Mouse (Mus musculus) spleen, adult 2 months (tissue): ENCODE measurements at regions not wholly inside any gene's neighbourhood (a gene's known extent, or its start where the extent isn't known, plus 50 kb on each side); places are given as distances from the start of the nearest gene placed in this dataset.

Experiments used
- DNase-seq, 2 experiments: peaks; one replicate each; pipeline versions ENCODE4 v3.0.0 to v3.0.0-alpha.2; 2012 to 2021; ENCODE audit warnings: low spot score in 2 of 2, low read depth in 1 of 2
- H3K27ac ChIP-seq: fragments of 200-500 bp; 2 replicates; pipeline ENCODE4 v1.5.1; 2012; ENCODE audit warnings: low read length, inconsistent platforms; ENCODE audit not compliant: insufficient read depth
- H3K27me3 ChIP-seq: fragments of 200-500 bp; 2 replicates; pipeline ENCODE4 v1.6.1; 2012; ENCODE audit warnings: mild to moderate bottlenecking, moderate library complexity, low read length, inconsistent platforms; ENCODE audit not compliant: control insufficient read depth, insufficient read depth
- H3K36me3 ChIP-seq: fragments of 200-500 bp; 2 replicates; pipeline ENCODE4 v1.6.1; 2012; ENCODE audit warnings: mild to moderate bottlenecking, low read length, inconsistent platforms; ENCODE audit not compliant: control insufficient read depth, insufficient read depth
- H3K4me1 ChIP-seq: fragments of 200-500 bp; 2 replicates; pipeline ENCODE4 v1.6.1; 2011; ENCODE audit warnings: inconsistent platforms; ENCODE audit not compliant: control insufficient read depth, insufficient read depth, insufficient read length
- H3K4me3 ChIP-seq: fragments of 200-500 bp; 2 replicates; pipeline ENCODE4 v1.5.1; 2011; ENCODE audit warnings: mild to moderate bottlenecking, inconsistent platforms; ENCODE audit not compliant: insufficient read depth, insufficient read length; ENCODE audit errors: extremely low read depth
- CTCF ChIP-seq: fragments of 200-500 bp; IDR thresholded peaks from 2 replicates; pipeline ENCODE4 v1.5.1; 2011; ENCODE audit warnings: mild to moderate bottlenecking, inconsistent platforms; ENCODE audit not compliant: insufficient read depth, insufficient read length, insufficient replicate concordance; ENCODE audit errors: extremely low read depth
- POLR2A ChIP-seq: fragments of 200-500 bp; IDR thresholded peaks from 2 replicates; pipeline ENCODE4 v1.6.1; 2011; ENCODE audit warnings: low read depth, low read length, inconsistent platforms
- WGBS: fragments of 180-500 bp; shearing (Covaris S2); methylation state at CpG from one replicate; pipeline ENCODE4 v1.1.7; 2018; 5-methylcytosine and 5-hydroxymethylcytosine counted together

- H3K27me3 ChIP-seq, result no peaks in the 10 kb centered on the region
- no peak overlapping the region for H3K27ac ChIP-seq
- no peaks in the 10 kb centered on the region for H3K36me3 ChIP-seq
- no peak for TF ChIP-seq POLR2A
- no peak for TF ChIP-seq CTCF
- peak; percentile 13 to 33 for DNase-seq
- 54% methylated on average over 7 of the region's 7 CpGs for WGBS
- H3K4me3 ChIP-seq, result no peak overlapping the region
- H3K4me1 ChIP-seq, result peaks cover 2% of the 10 kb centered on the region; the same call in 1 of the 2 replicates
These were observed 319.3 kb downstream of the H2al1j start for GRCm38 (mm10) chrX:11646681-11647526.

- no peak overlapping the region for H3K4me3 ChIP-seq
- 62% methylated on average over 1 of the region's 1 CpGs for WGBS
- no peak overlapping the region for H3K27ac ChIP-seq
- DNase-seq, result no peak
- H3K4me1 ChIP-seq, result peaks cover 2% of the 10 kb centered on the region; the same call in 1 of the 2 replicates
- no peaks in the 10 kb centered on the region for H3K36me3 ChIP-seq
- H3K27me3 ChIP-seq, result no peaks in the 10 kb centered on the region
- TF ChIP-seq POLR2A (no peak), CTCF (no peak)
These were observed 319.9 kb downstream of the H2al1j start for GRCm38 (mm10) chrX:11647527-11647836.

DNA sequence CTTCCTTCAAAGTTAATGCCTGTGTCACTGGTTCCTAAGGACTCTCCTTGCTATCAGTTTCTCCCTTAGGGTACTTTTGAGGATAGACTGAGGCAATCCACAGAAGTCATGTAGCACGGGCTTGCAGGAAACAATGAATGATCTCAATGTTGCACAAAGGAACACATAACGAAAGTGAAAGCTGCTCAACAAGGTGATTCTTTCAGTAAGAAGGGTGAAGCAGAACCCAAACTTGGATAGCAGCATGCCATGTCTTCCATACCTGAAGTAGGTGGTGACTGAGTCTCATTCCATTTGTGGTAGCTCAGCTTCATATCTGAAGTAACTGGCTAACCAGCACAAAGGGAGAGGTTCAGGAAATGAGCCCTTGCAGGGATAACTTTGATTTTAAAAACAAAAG, 325.7 kb downstream of the H2al1j start:
- TF ChIP-seq CTCF (no peak), POLR2A (no peak)

DNA sequence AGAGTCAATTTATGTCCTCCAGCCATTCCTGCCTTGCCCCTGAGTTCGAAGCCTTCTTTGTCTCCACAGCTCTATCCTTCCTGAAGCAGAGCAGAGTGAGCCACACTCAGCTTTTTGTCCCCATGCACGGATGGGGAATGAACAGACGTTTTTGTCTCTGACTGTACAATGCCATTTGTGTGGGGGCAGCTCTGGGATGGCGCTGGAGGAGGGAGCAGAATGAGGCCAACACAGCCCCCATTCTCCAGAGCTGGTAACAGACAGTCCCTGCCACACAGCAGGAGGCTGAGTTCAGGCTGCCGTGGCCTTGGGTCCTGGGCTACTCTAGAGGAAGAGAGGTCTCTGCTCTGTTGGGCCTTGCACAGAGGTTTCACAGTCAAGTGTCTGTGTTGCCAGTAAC, 327.4 kb downstream of the H2al1j start:
- no peaks in the 10 kb centered on the region; the same call in 1 of the 2 replicates for H3K4me1 ChIP-seq
- TF ChIP-seq POLR2A, result no peak
- no peak for TF ChIP-seq CTCF
- H3K36me3 ChIP-seq, result no peaks in the 10 kb centered on the region
- DNase-seq, result no peak
- no peaks in the 10 kb centered on the region for H3K27me3 ChIP-seq
- 88% methylated on average over 5 of the region's 5 CpGs for WGBS
- H3K4me3 ChIP-seq, result no peak overlapping the region
- H3K27ac ChIP-seq, result no peak overlapping the region

More for the DNA sequence above, 325.7 kb downstream of the H2al1j start:
- no peak overlapping the region for H3K4me3 ChIP-seq
- no peaks in the 10 kb centered on the region for H3K36me3 ChIP-seq
- no peak overlapping the region for H3K27ac ChIP-seq
- DNase-seq, result no peak
- H3K27me3 ChIP-seq, result no peaks in the 10 kb centered on the region
- WGBS, result 52% methylated on average over 2 of the region's 2 CpGs
- H3K4me1 ChIP-seq, result no peaks in the 10 kb centered on the region; the same call in 1 of the 2 replicates

DNA sequence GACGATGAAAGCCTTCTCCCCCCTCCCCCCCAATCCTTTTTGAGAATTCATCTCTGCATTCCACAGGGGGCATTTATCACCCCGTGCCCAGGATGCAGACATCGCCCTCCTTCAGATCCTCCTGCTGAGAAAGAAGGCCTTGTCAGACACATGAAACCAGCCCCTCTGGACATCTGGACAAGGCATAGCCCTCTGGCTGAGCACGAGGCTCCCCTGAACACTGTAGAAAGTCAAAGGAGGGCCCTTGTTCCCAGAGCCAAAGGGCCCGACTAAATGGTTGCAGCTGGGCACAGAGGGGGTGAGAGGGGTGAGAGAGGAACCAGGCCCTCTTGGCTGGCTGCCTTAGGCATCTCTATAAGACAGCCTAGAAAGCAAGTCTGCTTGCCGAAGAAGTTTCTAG, 327.8 kb downstream of the H2al1j start:
- no peaks in the 10 kb centered on the region for H3K27me3 ChIP-seq
- DNase-seq, result no peak
- no peaks in the 10 kb centered on the region; the same call in 1 of the 2 replicates for H3K4me1 ChIP-seq
- WGBS, result 74% methylated on average over 6 of the region's 6 CpGs
- H3K4me3 ChIP-seq, result no peak overlapping the region
- no peak overlapping the region for H3K27ac ChIP-seq
- H3K36me3 ChIP-seq, result no peaks in the 10 kb centered on the region
- TF ChIP-seq POLR2A (no peak), CTCF (no peak)

DNA sequence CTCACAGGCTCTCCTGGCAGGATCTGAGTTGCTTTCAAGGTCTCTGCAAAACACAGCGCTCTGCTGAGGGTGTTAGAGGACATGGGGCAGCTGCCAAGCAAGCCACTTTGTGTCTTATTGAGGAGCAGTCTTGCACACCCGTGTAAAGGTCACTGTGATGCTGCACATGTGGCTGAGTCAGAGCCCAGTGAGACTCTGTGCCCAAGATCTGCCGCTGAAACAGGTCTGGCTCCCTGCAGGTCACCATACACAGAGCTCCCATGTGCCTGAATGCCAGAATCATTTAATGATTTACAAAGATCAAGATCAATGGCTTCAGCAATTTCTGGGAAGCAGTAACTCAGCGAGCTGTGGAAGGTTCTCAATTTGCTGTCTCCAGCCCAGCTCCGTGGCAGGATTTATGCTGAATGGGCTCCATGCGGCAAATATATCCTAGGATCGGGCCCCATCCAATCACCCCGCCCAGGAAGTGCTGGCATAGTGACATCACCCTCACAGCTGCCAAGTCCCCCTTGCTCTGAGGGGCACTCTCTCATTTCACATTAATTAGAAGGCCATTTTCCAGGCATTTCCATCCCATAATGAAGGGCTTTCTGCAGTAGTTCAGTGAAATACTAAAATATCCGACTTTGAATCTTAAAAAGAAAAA, 330.1 kb downstream of the H2al1j start:
- TF ChIP-seq POLR2A, result no peak
- no peak for TF ChIP-seq CTCF
- no peaks in the 10 kb centered on the region for H3K36me3 ChIP-seq
- H3K27ac ChIP-seq, result no peak overlapping the region
- DNase-seq, result no peak
- 74% methylated on average over 9 of the region's 9 CpGs for WGBS
- no peaks in the 10 kb centered on the region for H3K27me3 ChIP-seq
- H3K4me1 ChIP-seq, result no peaks in the 10 kb centered on the region; the same call in 1 of the 2 replicates
- H3K4me3 ChIP-seq, result no peak overlapping the region
